Mouse (Mus musculus) lung, adult 18-20 months (tissue): ENCODE measurements at regions not wholly inside any gene's neighbourhood (a gene's known extent, or its start where the extent isn't known, plus 50 kb on each side); places are given as distances from the start of the nearest gene placed in this dataset.

Experiments
- DNase-seq, 2 experiments: peaks; one replicate each; pipeline ENCODE4 v3.0.0; 2022; ENCODE audit warnings: mixed read lengths in 2 of 2

DNA sequence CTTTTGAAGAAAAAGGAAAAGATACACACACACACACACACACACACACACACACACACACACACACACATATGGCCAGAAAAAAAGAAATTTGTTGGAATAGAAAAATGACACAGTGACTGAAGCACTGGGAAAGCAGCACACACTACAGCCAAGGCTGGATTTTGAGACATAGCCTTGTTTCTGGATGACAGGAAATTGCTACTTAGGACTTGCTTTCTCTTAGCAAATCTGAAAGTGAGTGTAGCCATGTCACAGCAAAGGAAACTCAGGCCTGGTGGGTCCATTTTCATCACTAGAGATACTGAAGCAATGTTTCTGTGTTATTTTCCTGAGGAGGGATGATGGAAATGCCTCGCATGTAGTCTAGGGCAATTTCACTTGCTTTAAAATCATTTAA lies 271.3 kb upstream of the Gpc5 start:
- DNase-seq = no peak

DNA sequence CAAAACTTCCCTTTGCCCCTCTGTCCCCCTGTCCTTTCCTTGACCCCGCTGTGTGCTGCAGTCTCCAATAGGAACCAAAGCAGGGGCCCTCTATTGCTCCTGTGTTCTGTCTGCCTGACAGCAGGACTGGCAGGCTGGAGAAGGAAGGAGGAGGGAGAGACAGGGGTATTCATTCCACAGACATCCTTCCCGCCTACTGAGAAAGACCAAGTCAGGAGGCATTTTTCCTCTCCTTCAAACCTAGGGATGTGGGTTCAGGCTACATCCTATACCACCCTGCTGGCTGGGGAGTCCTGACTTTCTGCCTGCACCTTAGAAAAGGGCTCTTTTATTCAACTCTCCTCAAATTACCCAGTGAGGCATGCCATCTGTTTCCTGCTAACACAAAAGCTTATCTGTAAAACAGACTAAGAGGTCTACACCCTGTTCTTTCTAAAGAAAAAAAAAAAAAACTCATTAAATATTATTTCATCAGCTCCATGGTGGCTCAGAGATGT lies 270.9 kb upstream of the Gpc5 start:
- no peak for DNase-seq

DNA sequence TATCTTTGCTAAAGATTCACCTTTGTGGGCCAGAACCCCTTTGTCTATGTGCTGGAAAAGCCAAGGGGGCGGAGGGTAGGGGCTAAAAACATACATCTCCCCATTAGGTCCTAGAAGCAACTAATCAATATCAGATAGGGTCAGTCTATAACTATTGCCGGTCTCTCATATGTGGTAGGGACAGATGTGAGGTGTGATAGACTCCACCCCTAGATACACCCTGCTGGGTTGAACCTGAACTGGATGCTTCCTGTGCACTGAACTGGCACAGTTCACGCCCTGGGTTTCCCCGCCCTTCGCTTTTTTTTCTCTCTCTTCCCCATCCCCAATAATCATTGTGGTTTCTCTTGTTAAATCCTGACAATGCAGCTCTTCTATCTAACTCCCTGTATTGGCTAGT lies 270.3 kb upstream of the Gpc5 start:
- DNase-seq = no peak

DNA sequence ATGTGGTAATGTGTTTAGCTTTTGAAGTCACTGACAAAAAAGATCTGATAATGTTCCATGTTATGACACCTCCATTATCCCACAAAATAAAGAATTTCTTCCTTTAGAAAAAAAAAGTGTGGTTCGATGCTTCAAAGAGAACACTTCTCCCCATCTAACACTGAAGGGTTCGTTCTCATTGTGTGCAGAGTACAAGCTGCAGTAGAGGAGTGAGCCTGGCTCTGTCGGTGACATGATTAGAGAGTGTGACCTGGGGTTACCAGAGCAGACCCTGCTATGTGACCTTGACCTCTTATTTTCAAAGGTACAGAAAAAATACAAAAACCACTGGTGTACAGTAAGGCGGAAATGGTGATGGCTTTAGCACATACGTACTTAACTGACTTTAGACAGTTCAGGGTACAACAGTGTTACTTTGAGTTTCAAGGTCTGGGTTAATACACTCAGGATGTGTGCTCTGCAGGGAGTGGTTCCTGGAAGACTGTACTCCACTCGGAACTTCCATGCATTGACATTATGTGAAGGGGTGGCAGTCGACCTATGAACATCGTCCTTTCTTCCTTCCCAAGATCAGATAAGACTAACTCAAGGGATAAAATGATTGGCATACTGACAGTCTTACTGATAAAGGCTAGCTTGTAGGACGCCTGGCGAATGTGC lies 265.2 kb upstream of the Gpc5 start:
- DNase-seq = no peak

DNA sequence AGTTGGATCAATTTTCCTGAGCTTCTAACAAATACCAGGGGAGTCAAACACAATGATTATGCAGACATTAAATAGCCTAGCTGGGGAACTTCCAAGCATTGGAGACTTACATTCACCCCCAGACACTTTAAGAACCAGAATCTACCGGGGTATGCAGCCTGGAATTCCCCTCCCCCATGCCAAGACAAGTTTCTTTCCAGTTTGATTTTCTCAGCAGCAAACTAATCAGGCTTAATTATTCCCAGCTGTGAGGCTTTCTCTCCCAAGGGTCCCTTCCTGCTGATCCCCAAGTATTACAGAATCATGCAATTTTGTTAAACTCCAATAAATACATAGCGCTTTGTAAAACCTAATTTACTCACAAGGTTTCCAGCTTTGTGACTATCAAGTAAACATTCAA lies 262.7 kb upstream of the Gpc5 start:
- no peak for DNase-seq

DNA sequence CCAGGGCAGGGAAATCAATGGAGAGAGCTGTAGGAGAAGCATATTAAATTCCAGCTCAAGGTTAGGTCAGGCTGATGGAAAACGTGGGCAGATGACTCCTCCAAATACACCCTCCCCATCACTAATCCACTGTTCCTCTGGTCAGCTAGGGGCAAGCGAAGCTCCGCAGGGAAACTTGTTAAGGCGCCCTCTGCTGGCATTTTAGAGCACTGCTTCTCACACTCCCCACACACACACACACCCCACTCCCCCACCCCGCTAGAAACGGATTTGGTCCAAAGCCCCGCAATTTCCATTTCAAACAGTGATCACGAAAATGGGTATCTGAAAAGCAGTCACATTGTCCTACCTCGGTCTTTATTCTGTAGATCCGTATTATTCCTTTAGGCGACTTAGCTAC lies 259.0 kb upstream of the Gpc5 start:
- no peak for DNase-seq

DNA sequence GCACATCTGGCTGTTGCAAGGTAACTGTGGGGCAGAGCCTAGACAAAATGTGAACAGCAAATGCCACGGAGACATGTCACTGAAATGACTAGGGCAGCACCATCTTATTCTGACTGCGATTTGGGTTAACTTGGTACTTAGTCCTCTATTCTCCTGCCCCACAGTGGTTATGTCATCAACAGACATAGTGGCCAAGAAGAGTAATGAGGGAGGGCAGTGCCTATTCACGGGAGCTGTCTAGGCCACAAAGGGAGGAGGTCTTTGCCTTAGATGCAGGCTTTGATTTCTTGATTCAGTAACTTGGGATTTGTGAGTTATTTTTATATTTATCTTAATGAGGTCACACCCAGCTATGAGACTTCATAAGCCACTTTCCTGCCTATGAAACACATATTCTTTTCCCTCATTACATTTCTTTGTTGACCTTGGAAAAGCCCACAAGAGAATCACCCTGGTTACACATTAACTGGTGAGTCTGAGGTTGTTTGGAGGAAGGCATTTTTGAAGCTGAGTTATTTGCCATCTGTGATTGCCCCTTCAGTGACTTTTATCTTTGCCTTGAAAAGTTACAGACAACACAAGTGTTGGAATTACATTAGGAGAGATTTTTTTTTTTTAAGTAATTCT lies 255.2 kb upstream of the Gpc5 start:
- no peak for DNase-seq

DNA sequence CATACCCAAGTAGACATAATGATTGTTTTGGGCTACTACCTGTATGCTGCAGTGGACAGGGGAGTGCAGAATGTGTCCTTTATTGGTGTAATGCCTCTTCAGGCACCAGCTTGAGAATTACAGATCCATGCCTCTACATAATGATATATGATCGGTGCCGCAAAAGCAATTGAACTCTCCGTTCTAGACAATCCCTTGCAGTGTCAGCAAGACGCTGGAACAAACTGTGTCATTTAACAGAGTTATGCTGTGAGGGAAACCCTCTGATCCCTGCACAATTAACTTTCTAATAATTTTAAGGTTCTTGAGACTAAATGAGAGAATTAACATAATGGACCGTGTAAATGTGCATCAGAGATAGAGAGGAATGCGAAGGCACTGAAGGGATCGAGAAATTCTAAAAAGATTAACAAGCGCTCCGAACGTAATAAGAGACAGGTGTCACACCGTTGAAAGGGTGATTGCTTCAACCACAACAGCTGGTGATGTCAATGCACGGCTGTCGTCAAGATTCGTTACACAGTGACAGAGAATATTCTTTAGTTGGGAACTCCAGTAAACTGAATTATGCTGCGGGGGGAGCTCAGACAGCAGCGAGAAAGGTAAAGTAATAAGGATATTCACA lies 254.3 kb upstream of the Gpc5 start:
- no peak for DNase-seq

DNA sequence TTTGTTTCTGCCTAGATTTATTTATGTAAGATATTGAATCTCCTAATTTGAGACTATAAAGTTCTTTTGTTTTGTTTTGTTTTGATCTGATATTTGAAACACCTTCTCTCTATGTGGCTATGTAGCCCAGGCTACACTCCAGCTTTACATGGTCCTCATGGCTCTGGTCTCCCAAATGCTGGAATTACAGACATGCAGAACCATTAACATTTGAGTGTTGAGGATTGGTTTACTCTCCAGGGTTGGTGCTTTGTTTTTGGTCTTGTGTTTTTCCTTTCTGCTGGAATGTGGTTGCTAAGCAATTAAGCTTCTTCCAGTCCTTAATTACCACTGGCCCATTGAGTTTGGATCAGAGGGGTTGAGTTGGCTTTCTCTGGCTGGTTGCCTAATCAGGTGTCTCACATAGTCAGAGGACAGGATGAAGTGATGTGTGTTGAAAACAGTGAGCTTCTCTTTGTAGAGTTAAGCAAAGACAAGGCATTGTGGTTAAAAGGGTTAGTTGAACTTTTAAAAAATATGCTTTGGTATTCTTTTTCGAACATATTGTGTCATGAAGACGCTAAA lies 252.6 kb upstream of the Gpc5 start:
- no peak for DNase-seq

DNA sequence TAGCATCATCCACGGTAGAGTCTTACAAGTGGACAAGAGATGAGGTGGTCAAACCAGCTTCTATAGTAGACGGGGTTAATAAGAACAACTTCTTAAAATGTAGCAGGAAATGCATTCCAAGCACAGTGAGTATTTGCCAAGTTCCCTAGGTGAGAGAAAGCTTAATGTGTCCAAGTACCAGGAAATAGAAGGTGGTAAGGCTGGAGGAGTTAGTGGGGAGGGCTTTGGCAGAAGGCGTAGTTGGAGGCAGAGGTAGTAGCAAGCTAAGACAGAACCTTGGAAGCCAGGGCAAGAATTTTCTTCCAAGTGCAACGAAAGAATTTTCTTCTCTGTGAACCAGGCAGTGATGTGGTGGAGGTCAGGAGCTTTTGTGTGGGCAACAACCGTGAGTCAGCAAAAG lies 251.2 kb upstream of the Gpc5 start:
- DNase-seq = peak; percentile 20 to 41

DNA sequence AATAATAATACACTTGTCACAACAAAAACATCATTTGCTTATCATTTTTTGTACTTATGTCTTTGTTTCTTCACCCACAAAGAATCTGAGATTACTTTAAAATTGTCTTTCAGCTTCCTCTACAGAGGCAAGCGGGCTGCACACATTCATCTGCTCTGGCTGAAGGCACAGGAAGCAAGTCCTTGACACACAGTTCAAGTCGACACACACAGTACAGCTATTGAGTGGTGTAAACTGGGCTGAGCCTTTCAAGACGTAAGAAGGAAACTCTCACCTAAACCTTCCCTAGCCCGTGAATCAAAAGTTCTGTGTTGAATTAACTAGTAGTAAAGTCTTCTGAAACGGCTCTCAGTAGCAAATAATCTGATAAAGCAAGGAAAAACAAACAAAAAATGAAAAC lies 250.5 kb upstream of the Gpc5 start:
- DNase-seq = peak in 1 of 2 experiments; percentile 36

DNA sequence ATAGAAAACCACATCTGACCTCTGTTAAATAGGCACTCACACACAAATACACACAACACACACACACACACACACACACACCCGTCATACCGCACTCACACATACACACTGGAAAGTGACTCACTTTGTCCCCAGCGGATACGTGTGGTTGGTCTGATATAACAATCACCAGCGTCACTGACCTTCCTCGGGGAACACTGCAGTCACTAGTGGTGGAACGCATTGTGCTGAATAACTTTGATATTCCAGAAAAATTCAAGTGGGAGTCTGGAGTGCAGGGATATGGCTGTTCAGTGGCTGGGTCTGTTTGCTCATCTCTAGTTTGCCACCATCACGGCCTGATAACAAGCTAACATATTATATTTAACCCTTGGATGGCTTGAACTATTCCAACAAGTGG lies 249.7 kb upstream of the Gpc5 start:
- DNase-seq = peak in 1 of 2 experiments; percentile 4

DNA sequence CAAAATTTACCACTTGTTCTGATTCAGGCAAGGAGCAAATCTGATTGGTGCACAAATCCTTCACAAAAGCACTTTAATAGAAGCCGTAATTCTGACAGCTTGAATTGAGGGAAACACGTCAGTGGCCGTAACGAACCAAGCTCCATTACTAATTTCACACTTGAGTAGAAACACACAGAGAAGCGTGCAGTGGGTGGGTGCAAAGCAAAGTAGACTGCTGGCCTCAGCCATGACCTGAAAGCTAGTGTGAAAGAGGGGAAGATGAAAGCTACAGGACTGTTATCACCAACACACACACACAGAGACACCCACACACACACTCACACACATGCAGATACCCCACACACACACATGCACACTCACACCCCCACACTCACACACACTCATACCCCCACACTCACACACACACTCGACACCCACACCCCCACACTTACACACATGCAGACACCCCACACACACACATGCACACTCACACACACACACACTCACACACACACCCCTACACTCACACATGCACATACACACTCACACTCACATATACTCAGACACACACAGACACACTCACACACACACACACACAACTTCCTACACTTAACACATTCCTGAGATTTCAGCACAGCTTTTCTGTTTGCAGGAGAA lies 248.8 kb upstream of the Gpc5 start:
- DNase-seq = no peak

DNA sequence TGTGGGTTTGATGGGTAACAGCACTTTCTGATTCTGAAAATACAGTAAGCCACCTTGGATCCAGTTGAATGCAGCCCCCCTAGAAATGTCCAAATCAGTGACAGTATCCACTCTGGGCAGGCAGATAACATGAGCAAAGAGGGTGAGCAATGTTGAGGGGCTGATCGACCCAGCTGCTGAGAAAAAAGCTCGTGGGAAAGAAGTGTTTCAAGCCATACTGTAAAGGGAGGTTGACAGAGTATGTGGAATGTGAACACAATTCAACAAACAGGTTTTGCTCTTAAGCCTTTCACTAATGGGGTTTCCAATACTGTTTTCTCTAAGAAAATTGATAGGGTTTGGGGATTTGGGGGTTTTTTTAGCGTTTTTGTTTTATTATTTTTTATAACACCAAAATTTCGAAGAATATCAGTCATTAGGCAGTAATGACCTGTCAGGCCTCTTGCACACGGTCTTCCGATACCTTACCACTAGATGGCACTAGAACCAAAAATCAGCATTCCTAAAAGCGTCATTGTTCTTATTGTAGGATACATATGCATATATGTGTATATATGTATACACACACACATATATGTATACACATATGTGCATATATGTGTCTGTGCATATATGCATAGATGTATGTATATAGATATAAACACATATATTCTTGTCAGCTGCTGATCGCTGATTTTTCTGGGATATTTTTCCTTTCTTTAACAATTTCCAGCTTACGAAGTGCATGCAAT lies 237.5 kb upstream of the Gpc5 start:
- DNase-seq = no peak

DNA sequence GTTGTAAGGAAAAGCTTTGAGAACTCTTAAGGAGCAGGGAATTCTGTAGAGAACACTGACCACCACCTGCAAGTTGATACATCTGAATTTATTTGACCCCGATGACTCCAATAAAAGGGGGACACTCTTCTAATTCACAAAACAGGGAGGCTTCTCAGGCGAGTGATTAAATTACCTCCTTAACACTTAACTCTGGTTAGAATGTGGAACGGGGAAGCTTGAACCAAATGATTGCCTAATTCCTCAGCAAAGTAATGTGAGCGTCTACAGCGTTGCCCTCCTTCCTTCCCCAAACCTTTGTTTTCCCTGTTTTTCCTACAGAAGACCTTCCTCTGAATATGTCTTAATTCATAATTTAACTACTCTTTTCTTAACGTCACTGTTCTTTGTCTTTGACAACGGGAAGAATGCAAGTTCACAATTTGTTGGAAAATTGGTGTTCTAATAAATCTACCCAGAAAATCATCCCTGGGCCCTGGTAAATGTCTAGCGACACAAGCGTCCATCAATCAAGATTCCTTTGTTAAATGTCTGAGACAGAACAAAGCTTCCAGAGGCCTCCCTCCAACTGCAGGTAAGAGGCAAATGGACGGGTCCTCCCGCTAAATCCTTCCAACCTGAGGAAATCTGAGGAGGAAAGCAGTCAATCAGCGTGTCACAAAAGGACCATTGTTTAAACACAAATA lies 236.8 kb upstream of the Gpc5 start:
- no peak for DNase-seq

DNA sequence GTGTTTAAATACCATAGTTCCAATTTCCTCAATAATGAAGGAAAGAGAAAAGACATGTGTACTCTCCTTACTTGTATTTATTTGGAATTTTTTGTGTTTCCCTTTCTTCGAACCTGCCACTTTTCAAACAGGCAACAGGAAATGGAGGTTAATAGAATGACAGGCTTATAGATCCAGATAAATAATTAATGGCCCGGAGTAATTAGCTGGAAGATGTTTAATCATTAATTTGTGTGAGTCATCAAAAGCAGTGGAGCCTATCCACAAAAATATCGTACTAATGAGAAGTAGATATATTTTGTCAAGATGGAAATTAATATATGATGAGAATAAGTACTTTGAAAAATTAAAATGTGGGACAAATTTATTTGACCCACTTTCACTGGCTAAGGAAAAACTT lies 236.3 kb upstream of the Gpc5 start:
- no peak for DNase-seq

DNA sequence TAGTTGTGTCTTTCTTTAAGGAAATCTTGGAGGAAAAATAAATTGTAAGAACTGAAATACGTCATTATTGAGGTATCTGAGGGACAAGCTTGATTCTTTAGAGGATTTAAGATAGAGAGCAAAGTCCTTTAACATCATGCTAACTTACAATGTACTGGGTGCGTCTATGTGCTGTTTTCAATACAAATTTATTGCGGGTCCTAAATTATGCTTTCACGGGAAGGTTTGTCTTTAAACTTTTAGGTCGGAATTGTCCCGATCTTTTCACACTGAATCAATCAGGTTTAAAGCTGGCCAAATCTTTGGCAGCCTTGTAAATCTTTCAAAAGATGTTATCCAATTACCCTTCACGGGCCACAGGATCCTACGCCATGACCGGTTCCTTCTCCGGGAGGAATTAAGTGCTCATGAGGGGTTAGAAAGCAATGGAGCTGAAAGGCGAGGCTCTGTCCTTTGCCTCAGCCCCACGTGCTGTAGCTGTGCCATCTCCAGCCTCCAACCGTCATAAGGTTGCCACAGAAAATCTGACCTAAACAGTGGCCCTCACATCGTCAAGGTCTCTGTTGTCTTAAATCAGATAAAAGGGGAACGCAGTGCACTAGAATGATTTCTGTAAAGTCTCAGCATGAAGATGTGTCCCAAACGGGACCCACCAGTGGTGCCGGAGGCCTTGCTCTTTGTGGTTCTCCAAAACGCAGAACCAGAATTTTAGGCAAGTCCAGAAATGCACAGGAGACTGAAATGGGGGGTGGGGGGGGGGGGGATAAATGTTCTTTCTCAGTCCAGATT lies 235.6 kb upstream of the Gpc5 start:
- DNase-seq = no peak

DNA sequence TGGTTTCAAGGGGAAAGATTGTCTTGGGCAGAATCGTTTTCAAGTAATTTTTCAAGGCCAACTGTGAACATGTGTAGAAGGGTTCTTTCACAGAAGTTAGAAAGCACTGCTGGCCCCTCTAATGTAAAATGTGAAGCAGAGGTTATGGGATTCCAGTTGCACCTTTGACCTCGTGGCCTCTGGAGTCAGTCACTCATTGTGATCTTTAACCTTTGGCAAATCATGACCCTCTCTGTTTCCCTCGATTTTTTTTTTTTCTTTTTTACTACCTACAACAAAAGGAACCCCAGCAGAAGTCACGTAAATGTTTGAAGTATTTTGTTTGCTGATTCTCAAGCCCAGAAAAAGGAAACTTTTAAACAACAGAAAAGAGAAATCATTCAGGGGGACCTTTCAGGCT lies 234.8 kb upstream of the Gpc5 start:
- DNase-seq = no peak

DNA sequence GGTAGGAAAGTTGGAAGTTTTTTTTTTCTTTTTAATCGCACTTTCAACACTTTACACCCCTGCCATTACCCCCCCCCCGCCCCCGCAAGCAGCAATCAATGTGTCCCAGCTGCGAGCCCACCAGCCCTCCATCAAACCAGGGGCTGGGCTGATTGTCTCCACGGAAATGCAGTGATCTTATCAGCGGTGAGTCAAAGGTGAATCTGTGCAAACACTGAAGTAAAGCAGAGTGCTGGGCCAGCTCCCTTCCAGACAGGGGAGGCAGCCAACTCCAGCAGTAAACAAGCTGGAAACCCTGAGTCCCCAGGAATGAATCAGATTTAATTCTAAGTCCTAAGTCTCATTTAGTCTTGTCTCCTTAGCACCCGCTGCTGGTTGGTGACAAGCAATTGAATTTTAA lies 234.3 kb upstream of the Gpc5 start:
- DNase-seq = no peak

DNA sequence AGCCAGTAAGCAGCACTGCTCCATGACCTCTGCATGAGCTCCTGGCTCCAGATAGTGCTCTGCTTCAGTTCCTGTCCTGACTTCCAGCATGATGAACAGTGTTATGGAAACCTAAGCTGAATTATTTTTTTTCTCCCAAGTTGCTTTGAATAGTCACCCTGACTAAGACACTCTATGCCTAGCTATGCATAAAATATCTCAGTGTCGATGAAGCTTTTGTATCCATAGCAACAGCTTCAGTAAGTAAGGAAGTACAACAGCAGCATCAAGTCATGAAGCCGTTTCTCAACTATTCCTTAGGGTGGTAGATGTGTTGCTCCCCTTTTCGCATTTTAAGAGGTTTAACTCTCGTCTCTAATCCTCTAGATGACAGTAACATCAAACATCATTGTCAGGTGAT lies 228.4 kb upstream of the Gpc5 start:
- no peak for DNase-seq

DNA sequence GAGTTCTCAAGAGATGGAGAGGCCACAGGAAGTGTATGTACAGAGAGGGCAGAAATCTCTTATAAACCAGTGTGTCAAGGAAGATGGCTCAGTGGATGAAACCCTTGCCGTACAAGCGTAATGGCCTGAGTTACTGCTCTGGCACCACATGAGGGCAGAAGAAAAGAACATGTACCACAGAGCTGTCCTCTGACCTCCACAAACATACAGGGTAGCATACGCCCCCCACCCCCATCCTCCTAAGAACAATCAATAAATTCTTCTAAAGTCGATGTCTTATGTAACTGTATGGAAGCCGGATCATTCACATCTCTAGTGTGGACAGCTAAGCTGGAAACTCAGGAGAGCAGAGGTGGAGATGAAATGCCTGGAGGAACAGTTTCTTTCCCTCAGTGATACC lies 227.9 kb upstream of the Gpc5 start:
- no peak for DNase-seq
